Mouse (Mus musculus) forebrain, embryonic 11.5 days (tissue): ENCODE measurements around the gene Sft2d1. TPM values are rescaled to one million over a fixed set of nuclear protein-coding genes. Genes with fewer than 3 reads are reported as not detected.

ENCODE experiments used
- ATAC-seq: fragments of 200-750 bp; cut with Nextera tagmentation; replicated peaks from 2 replicates; pipeline ENCODE4 v1.8.0; 2017; ENCODE audit warnings: moderate TSS enrichment; ENCODE audit not compliant: low FRiP score
- DNase-seq: peaks from one replicate; pipeline ENCODE4 v3.0.0-alpha.2; 2017; ENCODE audit warnings: low spot score
- H3K27ac ChIP-seq: fragments of 300-500 bp; sonication (generic); 2 replicates; pipeline ENCODE4 v1.5.1; 2014; ENCODE audit warnings: low read depth, low read length
- H3K27me3 ChIP-seq: fragments of 300-500 bp; sonication (generic); 2 replicates; pipeline ENCODE4 v1.6.1; 2014; ENCODE audit warnings: mild to moderate bottlenecking, low read length, mixed read lengths; ENCODE audit not compliant: control insufficient read depth, insufficient read depth
- H3K36me3 ChIP-seq: fragments of 300-500 bp; sonication (generic); 2 replicates; pipeline ENCODE4 v1.6.1; 2014; ENCODE audit warnings: mild to moderate bottlenecking, low read length, moderate library complexity, mixed read lengths; ENCODE audit not compliant: control insufficient read depth, insufficient read depth
- H3K4me1 ChIP-seq: fragments of 300-500 bp; sonication (generic); replicated peaks from 2 replicates; pipeline ENCODE4 v1.6.1; 2014; ENCODE audit warnings: low read length, mixed read lengths; ENCODE audit not compliant: control insufficient read depth, insufficient read depth
- H3K4me2 ChIP-seq: fragments of 300-500 bp; sonication (generic); 2 replicates; pipeline ENCODE4 v1.6.1; 2014; ENCODE audit warnings: low read depth, mild to moderate bottlenecking, low read length, moderate library complexity, mixed read lengths; ENCODE audit not compliant: severe bottlenecking
- H3K4me3 ChIP-seq: fragments of 300-500 bp; sonication (generic); 2 replicates; pipeline ENCODE4 v1.5.1; 2014; ENCODE audit warnings: low read depth, low read length
- H3K9ac ChIP-seq: fragments of 300-500 bp; sonication (generic); 2 replicates; pipeline ENCODE4 v1.6.1; 2014; ENCODE audit warnings: low read length
- H3K9me3 ChIP-seq: fragments of 300-500 bp; sonication (generic); 2 replicates; pipeline ENCODE4 v1.6.1; 2016; ENCODE audit warnings: low read length, mixed read lengths; ENCODE audit not compliant: control insufficient read depth
- WGBS: fragments of 180-500 bp; shearing (Covaris S2); extraction: QIAGEN DNeasy Blood & Tissue Kit; methylation state at CpG from one replicate; pipeline ENCODE4 v1.1.7; 2014; 5-methylcytosine and 5-hydroxymethylcytosine counted together
- polyA plus RNA-seq: library from polyadenylated mRNA; unstranded; fragments of >200 nt; fragmentation: Nextera tagmentation; extraction: Ambion mirVana; gene quantifications from 2 replicates; pipeline ENCODE4 v1.2.1, GENCODE M21; 2014

Gene Sft2d1
- polyA plus RNA-seq, 1 experiment from 2014 or later = 54.8 TPM

DNA sequence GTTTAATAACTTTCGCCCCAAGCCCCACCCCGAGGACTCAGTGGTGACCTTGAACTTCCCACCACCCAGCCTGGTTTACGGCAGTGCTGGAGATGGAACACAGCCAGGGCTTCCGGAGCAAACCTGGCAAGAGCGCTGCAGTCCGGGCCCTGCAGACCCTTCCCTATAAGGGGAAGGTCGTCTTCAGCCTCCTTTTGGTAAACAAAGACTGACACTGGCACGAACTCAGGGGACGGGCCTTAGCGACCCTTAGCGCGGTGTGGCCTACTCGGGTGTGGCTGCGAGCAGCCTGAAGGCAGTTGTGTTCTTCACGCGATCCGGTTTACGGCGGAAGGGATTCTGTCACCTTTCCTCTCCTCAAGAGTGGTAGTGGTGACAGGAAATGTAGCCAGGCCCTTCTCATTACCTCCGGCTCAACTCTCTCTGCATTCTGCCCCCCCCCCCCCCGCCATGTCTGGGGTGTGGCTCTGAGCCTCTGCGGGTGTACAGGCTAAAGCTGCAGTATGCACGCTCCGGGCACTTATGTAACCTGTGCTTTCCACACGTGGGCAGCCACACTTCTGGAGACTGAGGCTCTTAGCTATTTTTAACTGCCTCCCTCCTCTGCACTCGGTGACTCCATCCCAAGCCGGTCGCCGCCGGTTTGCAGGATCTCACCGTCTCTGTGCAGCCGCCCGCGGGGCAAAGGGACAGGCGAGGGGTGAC lies 27.9 kb upstream of the Sft2d1 start, which contains the start of gene Mpc1:
Gene Mpc1, plus strand, starts transcription at position 84 of the 705 bp plus-strand sequence.
- 3% methylated on average over 34 of the region's 35 CpGs for WGBS
- peak within 1 kb of the TSS; percentile 59 for H3K27ac ChIP-seq
- no peaks in the 10 kb centered on the region for H3K27me3 ChIP-seq
- H3K9me3 ChIP-seq = no peaks in the 10 kb centered on the region
- DNase-seq (peak; percentile 69), ATAC-seq (peak; percentile 61; the same call in 1 of the 2 replicates)
- H3K4me2 ChIP-seq = peak within 1 kb of the TSS; percentile 99
- no peaks in the 10 kb centered on the region for H3K36me3 ChIP-seq
- H3K4me1 ChIP-seq = peaks cover 1% of the 10 kb centered on the region; the same call in 1 of the 2 replicates
- peak within 1 kb of the TSS; percentile 78 for H3K4me3 ChIP-seq
- H3K9ac ChIP-seq = peak within 1 kb of the TSS; percentile 78

DNA sequence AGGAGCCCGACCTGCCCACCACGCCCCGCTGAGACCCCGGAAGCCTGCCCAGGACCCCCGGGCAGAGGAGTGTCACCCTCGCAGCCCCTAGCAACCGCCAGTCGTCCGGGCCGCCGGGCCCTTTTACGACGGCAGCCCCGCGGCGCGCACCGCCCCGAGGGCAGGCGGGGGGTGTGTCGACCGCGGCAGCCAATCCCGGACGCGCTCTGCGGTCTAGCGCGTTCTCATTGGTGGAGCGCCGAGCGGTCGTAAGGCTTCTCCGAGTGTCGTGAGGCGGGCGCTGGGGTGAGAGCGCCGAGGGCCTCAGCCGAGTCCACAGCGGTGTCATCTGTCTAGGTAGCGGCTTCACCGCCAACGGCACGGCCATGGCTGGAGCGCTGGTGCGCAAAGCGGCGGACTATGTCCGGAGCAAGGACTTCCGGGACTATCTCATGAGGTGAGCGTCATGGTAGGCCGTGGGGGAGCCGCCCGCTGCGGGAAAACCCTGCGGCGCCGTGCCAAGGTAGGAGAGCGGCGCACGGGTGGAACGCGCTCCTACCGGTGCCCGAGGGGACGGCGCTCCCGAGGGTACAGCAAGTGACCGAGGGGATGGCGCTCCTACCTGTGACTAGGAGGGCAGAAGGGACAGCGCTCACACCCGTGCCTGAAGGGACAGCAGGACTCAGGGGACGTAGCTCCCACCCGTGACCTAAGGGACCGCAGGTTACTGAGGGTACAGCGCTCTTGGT lies 27.2 kb upstream of the Sft2d1 start:
- ATAC-seq (peak; percentile 98), DNase-seq (peak; percentile 96)
- Histone ChIP-seq H3K9ac (peak overlapping the region; percentile 78), H3K36me3 (no peaks in the 10 kb centered on the region), H3K4me2 (peak overlapping the region; percentile 99), H3K27ac (peak overlapping the region; percentile 59; the same call in 1 of the 2 replicates), H3K4me3 (peak overlapping the region; percentile 78), H3K9me3 (no peaks in the 10 kb centered on the region), H3K4me1 (peaks cover 1% of the 10 kb centered on the region; the same call in 1 of the 2 replicates), H3K27me3 (no peaks in the 10 kb centered on the region)
- WGBS = under 1% methylated on average over 71 of the region's 77 CpGs

DNA sequence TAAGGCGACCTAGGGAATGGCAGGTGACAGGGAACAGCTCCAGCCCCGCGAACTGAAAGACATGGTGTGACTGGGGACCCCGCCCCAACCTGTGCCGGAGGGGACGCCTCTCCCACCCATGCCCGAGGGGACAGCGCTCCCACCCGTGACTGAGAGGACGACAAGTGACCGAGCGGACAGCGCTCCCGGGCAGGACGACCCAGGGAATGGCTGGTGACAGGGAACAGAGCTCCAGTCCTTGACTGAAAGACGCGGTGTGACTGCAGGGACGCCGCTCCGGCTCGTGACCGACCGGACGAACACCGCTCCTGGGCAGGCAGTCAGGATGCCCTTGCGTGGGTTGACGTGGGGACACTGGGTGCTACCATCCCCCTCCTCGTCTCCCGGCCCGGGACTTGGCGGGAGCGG lies 26.6 kb upstream of the Sft2d1 start:
- Histone ChIP-seq H3K4me2 (peak overlapping the region; percentile 99), H3K4me1 (peaks cover 1% of the 10 kb centered on the region; the same call in 1 of the 2 replicates), H3K9me3 (no peaks in the 10 kb centered on the region), H3K36me3 (no peaks in the 10 kb centered on the region), H3K27ac (0 out of 2 replicates have a peak overlapping the region, but pooled peaks have one; percentile 18), H3K9ac (peak overlapping the region; percentile 63), H3K4me3 (peak overlapping the region; percentile 78), H3K27me3 (no peaks in the 10 kb centered on the region)
- DNase-seq (no peak), ATAC-seq (0 out of 2 replicates have a peak, but pooled peaks have one; percentile 1)
- under 1% methylated on average over 31 of the region's 32 CpGs for WGBS

DNA sequence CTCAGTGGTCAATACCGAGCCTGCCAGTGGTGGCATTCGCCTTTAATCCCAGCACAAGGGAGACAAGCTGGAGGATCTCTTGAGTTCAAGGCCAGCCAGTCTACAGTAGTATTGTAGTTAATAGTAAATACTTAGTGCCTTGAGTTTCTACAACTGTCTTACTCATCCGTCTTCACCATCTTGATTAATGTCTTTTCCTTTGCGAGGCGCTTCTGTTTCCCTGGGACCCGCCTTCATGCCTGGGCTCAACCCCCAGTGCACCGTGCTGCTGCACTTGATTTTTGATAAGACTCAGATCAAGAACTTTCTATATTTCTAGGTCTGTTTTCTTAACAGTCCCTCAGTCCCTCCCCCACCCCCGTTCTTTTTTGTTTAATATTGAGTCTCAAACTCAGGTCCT lies 25.8 kb upstream of the Sft2d1 start:
- H3K4me1 ChIP-seq = peaks cover 1% of the 10 kb centered on the region; the same call in 1 of the 2 replicates
- H3K27ac ChIP-seq = no peak overlapping the region
- DNase-seq (no peak), ATAC-seq (no peak)
- H3K36me3 ChIP-seq = no peaks in the 10 kb centered on the region
- peak overlapping the region; percentile 99; the same call in 1 of the 2 replicates for H3K4me2 ChIP-seq
- H3K9ac ChIP-seq = 0 out of 2 replicates have a peak overlapping the region, but pooled peaks have one; percentile 17
- no peaks in the 10 kb centered on the region for H3K27me3 ChIP-seq
- H3K4me3 ChIP-seq = no peak overlapping the region
- WGBS = 42% methylated on average over 8 of the region's 8 CpGs
- H3K9me3 ChIP-seq = no peaks in the 10 kb centered on the region

DNA sequence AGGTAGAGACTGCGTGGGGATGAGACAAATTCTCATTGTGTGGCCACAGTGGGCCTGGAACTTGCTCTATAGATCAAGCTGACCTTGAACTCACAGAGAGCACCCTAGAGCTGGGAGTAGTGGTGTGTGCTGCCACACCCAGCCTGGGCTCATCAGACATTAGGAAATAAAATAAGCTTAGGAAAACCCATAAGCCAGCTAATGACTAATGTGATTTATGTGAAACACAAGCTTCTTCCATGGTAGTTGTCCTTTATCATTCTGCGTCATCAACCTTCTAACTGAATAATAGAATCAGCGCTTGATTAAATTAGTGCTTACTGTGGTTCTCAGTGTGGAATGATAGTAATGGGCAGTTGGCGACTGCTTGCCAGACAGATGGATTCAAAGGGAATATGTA lies 23.9 kb upstream of the Sft2d1 start:
- Histone ChIP-seq H3K27ac (no peak overlapping the region), H3K9ac (no peak overlapping the region), H3K4me1 (peaks cover 1% of the 10 kb centered on the region; the same call in 1 of the 2 replicates), H3K4me3 (no peak overlapping the region), H3K27me3 (no peaks in the 10 kb centered on the region), H3K36me3 (no peaks in the 10 kb centered on the region), H3K4me2 (no peak overlapping the region), H3K9me3 (no peaks in the 10 kb centered on the region)
- WGBS = 86% methylated on average over 4 of the region's 4 CpGs
- no peak for ATAC-seq
- DNase-seq = no peak

DNA sequence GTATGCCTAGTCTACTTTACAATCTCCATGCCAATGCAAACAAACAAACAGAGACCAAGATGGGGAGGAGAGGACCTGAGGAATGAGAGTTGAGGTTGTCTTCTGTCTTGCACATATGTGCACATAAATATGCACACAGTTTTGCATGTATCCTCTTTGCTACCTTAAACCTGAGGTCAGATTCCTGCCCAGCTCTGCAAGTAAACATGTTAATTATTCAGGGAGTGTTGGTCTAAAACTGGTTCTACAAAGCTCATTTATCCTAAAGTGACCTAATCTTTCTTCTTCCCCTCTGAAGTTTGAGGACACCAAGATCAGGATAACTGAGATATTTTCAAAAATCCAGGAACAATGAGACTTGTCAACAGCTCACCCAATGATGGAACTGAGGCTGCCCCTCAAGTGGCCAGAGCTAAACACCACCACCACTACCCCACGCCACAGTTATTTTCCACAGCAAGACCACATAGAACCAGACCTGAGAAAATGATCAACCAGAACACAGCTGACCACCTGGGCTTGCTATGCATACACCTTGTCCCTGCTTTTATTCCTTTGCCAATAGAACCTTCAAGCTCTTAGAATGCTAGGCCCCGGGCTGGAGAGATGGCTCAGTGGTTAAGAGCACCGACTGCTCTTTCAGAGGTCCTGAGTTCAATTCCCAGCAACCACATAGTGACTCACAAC lies 20.8 kb upstream of the Sft2d1 start:
- ATAC-seq (no peak), DNase-seq (no peak)
- no peaks in the 10 kb centered on the region for H3K27me3 ChIP-seq
- no peaks in the 10 kb centered on the region for H3K9me3 ChIP-seq
- no peaks in the 10 kb centered on the region for H3K36me3 ChIP-seq
- no peak overlapping the region for H3K4me3 ChIP-seq
- no peak overlapping the region for H3K27ac ChIP-seq
- H3K4me1 ChIP-seq = no peaks in the 10 kb centered on the region
- no peak overlapping the region for H3K9ac ChIP-seq
- WGBS = 89% methylated on average over 3 of the region's 3 CpGs
- H3K4me2 ChIP-seq = no peak overlapping the region

DNA sequence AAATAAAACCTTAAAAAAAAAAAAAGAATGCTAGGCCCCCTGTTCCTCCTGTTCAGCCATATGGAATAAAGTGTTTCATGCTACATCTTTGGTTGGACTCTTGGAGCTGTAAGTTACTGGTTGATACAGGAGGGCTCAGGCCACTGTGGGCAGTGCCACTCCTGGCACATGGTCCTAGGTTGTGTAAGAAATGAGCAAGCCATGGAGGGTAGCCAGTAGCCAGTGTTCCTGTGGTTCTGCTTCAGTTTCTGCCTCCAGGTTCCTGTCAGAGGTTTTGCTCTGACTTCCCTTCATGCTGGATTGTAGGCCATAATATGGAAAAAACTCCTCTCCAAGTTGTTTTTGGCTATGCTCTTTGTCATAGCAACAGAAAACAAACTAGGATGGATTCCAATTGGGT lies 20.2 kb upstream of the Sft2d1 start:
- Histone ChIP-seq H3K36me3 (no peaks in the 10 kb centered on the region), H3K9ac (no peak overlapping the region), H3K4me2 (no peak overlapping the region), H3K27ac (no peak overlapping the region), H3K4me1 (no peaks in the 10 kb centered on the region), H3K9me3 (no peaks in the 10 kb centered on the region), H3K27me3 (no peaks in the 10 kb centered on the region), H3K4me3 (no peak overlapping the region)
- ATAC-seq = no peak
- DNase-seq = no peak

DNA sequence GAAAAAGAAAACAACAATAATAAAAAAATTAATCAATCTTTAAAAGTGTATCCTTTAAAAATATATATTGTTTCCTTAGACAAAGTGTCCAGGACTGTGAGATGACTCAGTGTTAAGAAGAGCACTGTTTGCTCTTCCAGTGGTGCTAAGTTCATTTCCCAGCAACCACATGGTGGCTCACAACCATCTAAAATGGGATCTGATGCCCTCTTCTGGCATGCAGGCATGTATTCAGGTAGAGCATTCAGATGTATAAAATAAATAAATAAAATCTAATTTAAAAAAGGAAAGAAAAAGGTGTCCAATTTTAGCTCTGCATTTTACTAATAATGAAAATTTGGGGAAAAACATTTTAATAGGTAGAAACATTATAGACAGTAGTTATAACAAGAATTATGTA lies 15.1 kb upstream of the Sft2d1 start:
- H3K36me3 ChIP-seq = no peaks in the 10 kb centered on the region
- H3K9ac ChIP-seq = no peak overlapping the region
- H3K4me3 ChIP-seq = no peak overlapping the region
- no peak overlapping the region for H3K4me2 ChIP-seq
- H3K9me3 ChIP-seq = no peaks in the 10 kb centered on the region
- DNase-seq (no peak), ATAC-seq (no peak)
- H3K27ac ChIP-seq = no peak overlapping the region
- no peaks in the 10 kb centered on the region for H3K4me1 ChIP-seq
- no peaks in the 10 kb centered on the region for H3K27me3 ChIP-seq
